Mouse (Mus musculus): ENCODE data around the gene Tbata.

- TF ChIP-seq CTCF (IDR thresholded peaks at IDR 0.05; ENCODE audit: low read depth) (no peak), EP300 (IDR thresholded peaks at IDR 0.05; ENCODE audit: low read depth) (no peak)
Measured at GRCm38 (mm10) chr10:61237391-61237785, 65.6 kb downstream of the Tbata start.

All from liver, postnatal 0 days (tissue).